Mouse (Mus musculus) ES-E14 (cell line): Measurements from ENCODE around the gene Rab25.

Experiments used
- CHD2 ChIP-seq: IDR thresholded peaks from 2 replicates; pipeline ENCODE4 v1.6.1; 2014; ENCODE audit warnings: mild to moderate bottlenecking, low read depth, low read length, inconsistent platforms
- HCFC1 ChIP-seq: IDR thresholded peaks from 2 replicates; pipeline ENCODE4 v1.6.1; 2012; ENCODE audit warnings: low read length, inconsistent platforms, borderline replicate concordance; ENCODE audit not compliant: insufficient read depth
- MAFK ChIP-seq: IDR thresholded peaks from 2 replicates; pipeline ENCODE4 v1.6.1; 2014; ENCODE audit warnings: mild to moderate bottlenecking, low read depth, low read length, inconsistent platforms; ENCODE audit not compliant: insufficient read depth
- ZC3H11A ChIP-seq: IDR thresholded peaks from 2 replicates; pipeline ENCODE4 v1.6.1; 2012; ENCODE audit warnings: low read depth, mild to moderate bottlenecking, inconsistent platforms, low read length, borderline replicate concordance
- ZNF384 ChIP-seq: IDR thresholded peaks from 2 replicates; pipeline ENCODE4 v1.6.1; 2012; ENCODE audit warnings: low read depth, low read length, inconsistent platforms

- TF ChIP-seq HCFC1 (no peak), ZC3H11A (no peak), CHD2 (no peak), MAFK (no peak), ZNF384 (no peak)
These were observed 48.0 kb downstream of the Rab25 start for GRCm38 (mm10) chr3:88500087-88500486.
